Mouse (Mus musculus): Measurements from ENCODE around the gene Ugt2b35. TPM values are rescaled to one million over a fixed set of nuclear protein-coding genes. Genes with fewer than 3 reads are reported as not detected.
"Not testable (repeated sequence)": the region's sequence is repeated elsewhere in the genome, so short reads cannot be mapped to it uniquely, and the experiment has no call there.

The Ugt2b35 gene
- total RNA-seq (2021): not detected
- long read RNA-seq, experiment 1: 0 reads
- long read RNA-seq, experiment 2: 0 reads

- DNase-seq: no peak
These were observed at the start of gene Ugt2b35 for GRCm38 (mm10) chr5:87000395-87001073. Gene Ugt2b35, plus strand, starts transcription at chr5:87000860.

DNA sequence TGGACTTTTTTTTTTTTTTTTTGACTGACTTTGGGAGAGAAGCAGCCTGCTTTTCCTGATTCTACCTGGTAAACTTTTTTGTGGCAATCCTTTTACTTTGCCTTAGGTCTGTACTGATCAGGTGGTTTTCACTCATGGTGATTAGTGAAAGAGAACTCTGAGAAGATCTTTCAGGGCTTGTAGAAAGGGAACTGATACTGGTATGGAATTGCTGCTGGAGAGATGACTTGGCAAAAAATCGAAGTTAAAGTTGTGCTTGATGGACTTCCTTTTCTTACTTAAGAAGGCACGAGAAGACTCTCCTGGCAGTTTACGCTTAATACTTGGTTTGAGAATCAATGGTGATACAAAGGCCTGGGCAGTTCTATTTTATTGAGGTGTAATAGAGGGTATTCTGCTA, 40.2 kb upstream of the Ugt2b35 start:
- DNase-seq: no peak

GRCm38 (mm10) chr5:86961587-86962358, 38.9 kb upstream of the Ugt2b35 start:
- DNase-seq: no peak

DNA sequence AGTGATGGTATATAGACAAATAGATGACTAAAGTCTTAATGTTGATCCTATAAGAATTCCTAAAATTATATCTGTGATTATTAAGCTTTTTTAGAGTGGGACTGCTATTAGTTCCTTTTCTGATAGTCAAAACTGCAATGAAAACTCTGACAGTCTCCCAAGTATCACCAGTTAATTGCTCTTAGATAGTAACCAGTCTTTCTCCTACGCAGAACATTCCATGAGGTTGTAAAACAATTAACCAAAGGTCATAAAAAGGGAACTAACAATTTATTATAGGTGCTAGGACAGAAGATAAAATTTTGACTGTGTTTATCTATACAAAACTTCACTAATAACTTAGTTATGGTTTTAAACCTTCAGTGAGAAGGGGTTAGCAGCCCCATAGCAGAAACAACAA, 37.8 kb upstream of the Ugt2b35 start:
- DNase-seq: not testable (repeated sequence)

- DNase-seq: not testable (repeated sequence)
These were observed 33.4 kb upstream of the Ugt2b35 start for GRCm38 (mm10) chr5:86967271-86967670.

GRCm38 (mm10) chr5:87004735-87005134, 4.1 kb downstream of the Ugt2b35 start:
- no peak for DNase-seq

DNA sequence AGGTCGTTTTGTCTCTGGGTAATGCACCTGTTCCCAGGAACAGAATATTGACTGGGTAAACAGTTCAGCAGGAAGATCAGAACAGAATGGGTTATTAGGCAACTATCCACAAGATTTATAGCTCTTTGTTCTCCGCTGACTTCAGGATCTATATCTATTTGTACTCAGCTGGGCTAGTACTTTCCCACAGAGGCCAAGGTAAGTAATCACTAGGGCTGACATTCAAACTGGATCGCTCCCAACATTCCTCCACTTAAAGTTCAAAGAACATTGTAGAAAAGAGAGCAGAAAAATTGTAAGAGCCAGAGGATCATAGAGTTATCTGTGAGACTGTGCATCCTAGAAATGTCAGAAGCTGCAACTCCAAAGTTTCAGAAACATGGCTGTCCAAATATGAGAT, 14.8 kb downstream of the Ugt2b35 start:
- no peak for DNase-seq

GRCm38 (mm10) chr5:87027359-87027758, 26.7 kb downstream of the Ugt2b35 start:
- no peak for DNase-seq

- DNase-seq: no peak
These were observed 30.0 kb downstream of the Ugt2b35 start for GRCm38 (mm10) chr5:87030624-87031023.

Other genes starting within 250 kb of the Ugt2b35 start
- gene Ythdc1, start 196.6 kb upstream of the Ugt2b35 start, total RNA-seq (2021): 10 to 100 TPM; 31.1 to 36.2 TPM
- gene Ugt2b34, start 93.9 kb upstream of the Ugt2b35 start, total RNA-seq (2021): under 1 TPM in 1 of 2 experiments, not detected in 1; 0.11 TPM
- gene Ugt2b1, start 74.3 kb upstream of the Ugt2b35 start, total RNA-seq (2021): not detected
- not detected for gene Ugt2b36, start 91.7 kb downstream of the Ugt2b35 start, total RNA-seq (2021)
- not detected for gene Ugt2b5, start 139.5 kb downstream of the Ugt2b35 start, total RNA-seq (2021)